Mouse (Mus musculus) heart, adult 11 months (tissue): ENCODE measurements around the gene Mrm2.

Experiments
- DNase-seq: peaks from one replicate; pipeline ENCODE4 v3.0.0; 2022

The Mrm2 gene

GRCm38 (mm10) chr5:140342880-140343279 is 11.2 kb upstream of the Mrm2 start:
- DNase-seq: no peak

GRCm38 (mm10) chr5:140339836-140340235 is 8.1 kb upstream of the Mrm2 start:
- no peak for DNase-seq

GRCm38 (mm10) chr5:140338779-140339178 is 7.1 kb upstream of the Mrm2 start:
- no peak for DNase-seq

GRCm38 (mm10) chr5:140336680-140337079 is 5.0 kb upstream of the Mrm2 start:
- DNase-seq: no peak

GRCm38 (mm10) chr5:140333631-140334030 is 1.9 kb upstream of the Mrm2 start:
- no peak for DNase-seq

GRCm38 (mm10) chr5:140332519-140332918 is 821 bp upstream of the Mrm2 start:
- DNase-seq: no peak

- DNase-seq: no peak
Measured at GRCm38 (mm10) chr5:140324058-140324457, 7.6 kb downstream of the Mrm2 start.

- DNase-seq: no peak
Measured at GRCm38 (mm10) chr5:140321756-140322575, 9.7 kb downstream of the Mrm2 start.

GRCm38 (mm10) chr5:140321042-140321755 is 10.5 kb downstream of the Mrm2 start, which contains the start of the genes Mad1l1 and Nudt1:
Gene Mad1l1, minus strand, starts transcription at chr5:140321552.
Gene Nudt1, plus strand, starts transcription at chr5:140321656.
- peak; percentile 99 for DNase-seq

GRCm38 (mm10) chr5:140316716-140317115 is 15.0 kb downstream of the Mrm2 start:
- DNase-seq: no peak

- DNase-seq: peak; percentile 92
Measured at GRCm38 (mm10) chr5:140307602-140308001, 24.1 kb downstream of the Mrm2 start.

- DNase-seq: peak; percentile 94
Measured at GRCm38 (mm10) chr5:140306016-140306415, 25.7 kb downstream of the Mrm2 start.

- DNase-seq: no peak
Measured at GRCm38 (mm10) chr5:140298291-140298690, 33.4 kb downstream of the Mrm2 start.

- DNase-seq: no peak
Measured at GRCm38 (mm10) chr5:140292152-140292551, 39.5 kb downstream of the Mrm2 start.

GRCm38 (mm10) chr5:140289161-140289560 is 42.5 kb downstream of the Mrm2 start:
- no peak for DNase-seq

GRCm38 (mm10) chr5:140288287-140288686 is 43.4 kb downstream of the Mrm2 start:
- DNase-seq: no peak

GRCm38 (mm10) chr5:140284761-140285160 is 46.9 kb downstream of the Mrm2 start:
- DNase-seq: no peak

GRCm38 (mm10) chr5:140284011-140284410 is 47.7 kb downstream of the Mrm2 start:
- DNase-seq: no peak

GRCm38 (mm10) chr5:140282900-140283299 is 48.8 kb downstream of the Mrm2 start:
- no peak for DNase-seq

- DNase-seq: no peak
Measured at GRCm38 (mm10) chr5:140282376-140282775, 49.3 kb downstream of the Mrm2 start.

- no peak for DNase-seq
Measured at GRCm38 (mm10) chr5:140280205-140280604, 51.5 kb downstream of the Mrm2 start.
